Mouse (Mus musculus): ENCODE data around the gene Acan.

The Acan gene

DNA sequence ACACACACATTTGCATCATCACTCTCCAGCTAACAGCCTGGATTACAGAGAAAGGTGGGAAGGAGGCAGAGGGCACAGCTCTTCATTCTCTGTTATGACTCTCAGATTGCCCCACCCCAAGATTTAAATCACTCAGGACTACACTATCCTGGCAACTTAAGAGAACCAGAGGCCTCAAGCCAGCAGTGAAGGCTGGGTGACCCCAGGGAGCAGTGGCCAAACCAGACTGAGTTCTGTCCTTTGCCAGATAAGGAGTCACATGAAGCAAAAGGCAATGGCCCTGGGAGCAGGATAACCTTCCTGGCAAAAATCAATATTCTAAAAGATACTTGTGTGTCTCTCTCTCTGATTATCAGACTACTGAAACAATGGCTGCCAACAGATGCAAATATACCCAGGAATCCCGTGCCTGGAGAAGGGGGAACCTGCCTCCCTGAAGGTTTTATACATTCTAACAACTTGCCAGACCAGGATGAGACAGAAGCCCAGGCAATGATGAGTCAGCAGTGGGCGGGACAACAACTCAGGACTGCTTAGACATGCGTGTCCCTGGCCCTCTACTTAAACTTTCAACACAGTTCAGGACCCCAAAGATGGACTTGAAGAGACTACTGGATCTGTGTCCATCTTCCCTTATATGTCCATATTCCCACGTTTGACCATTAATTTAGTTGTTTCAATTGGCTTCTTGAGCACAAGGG is 86.8 kb downstream of the Acan start:
- no peak for DNase-seq

DNA sequence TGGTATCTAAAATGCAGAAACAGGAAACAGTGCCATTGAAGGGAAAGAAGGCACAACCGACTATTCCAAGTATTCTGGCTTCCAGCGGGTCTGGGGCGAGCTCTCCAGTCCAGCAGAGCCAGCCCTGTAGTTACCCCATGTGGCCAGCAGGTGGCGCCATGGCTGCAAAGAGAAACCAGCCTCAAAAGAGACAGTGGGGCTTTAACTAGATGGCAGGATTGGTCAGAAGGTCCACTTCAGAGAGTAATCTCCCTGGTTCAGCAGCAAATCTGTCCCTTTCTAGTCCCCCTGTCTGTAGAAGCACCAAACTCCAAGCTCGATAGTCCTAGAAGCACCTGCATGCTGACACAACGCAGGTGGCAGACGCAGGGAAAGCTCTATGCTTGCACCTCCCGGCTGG is 87.6 kb downstream of the Acan start:
- peak; percentile 37 to 71 for DNase-seq

DNA sequence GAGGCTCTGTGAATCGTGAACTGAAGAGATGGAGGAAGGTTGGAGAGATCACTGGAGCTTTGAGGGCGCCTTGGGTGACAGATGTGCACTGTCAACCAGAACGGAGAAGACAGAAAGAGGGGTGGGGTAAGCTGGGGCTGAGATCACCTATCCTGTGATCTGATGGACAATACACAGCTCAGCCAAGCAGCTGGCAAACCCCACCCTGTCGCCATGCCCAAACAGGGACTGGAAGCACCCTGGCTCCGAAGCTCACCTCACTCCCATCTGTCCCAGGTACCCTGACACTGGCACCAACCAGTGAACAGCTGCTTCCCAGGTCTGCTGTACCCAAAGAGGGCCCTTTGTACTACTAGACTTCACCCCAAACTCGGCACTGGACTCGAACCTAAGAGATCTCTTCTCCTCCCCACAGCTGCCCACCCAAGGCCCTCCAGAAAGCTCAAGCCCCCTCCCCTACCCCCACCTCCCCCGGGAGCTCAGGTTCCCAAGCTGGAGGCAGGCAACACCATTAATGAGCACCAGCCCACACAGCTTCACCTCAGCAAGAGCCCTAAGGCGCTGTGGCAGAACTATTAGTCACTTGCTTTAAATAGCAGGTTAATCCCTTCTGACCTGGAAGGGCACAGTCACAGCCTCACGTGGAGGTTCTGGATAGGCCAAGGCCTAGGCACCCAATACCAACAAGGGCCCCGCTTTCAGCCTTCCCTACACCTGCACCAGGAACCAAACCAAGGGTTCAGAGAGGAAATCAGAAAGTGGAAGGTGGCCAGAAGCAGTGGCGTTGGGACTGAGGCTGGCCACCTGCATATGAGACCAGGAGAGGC is 93.9 kb downstream of the Acan start:
- DNase-seq = no peak

DNA sequence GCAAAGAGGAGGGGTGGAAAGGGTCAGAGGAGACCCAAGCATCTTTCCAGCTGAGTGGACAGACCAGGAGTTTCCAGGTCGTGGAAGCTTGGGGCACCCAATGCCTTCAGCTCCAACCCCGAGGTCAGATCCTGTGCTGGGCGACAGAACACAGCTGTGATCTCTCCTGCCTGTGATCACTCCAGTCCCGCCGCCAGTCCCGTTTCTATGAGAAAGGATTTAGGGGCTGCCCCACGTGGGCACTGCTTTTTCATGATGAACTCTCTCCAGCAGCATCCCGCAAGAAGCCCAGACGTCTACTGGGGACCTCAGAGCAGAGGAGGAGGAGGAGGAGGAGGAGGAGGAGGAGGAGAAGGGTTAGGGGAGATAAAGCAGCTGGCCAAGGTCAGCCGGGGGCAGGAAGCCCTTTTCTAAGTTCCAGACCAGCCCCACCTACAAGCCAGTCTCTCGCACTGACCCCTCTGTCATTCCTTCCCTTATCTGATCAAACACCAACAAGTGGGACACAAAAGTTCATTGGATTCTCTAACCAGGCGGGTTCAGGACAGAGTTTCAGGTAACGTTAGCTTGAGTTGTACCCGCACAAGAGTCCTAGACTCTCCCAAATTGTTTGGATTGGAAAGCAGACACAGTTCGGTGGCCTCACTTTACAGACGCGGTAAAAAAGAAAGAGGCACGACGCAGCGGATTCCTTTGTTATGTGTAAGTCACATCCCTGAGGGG is 94.8 kb downstream of the Acan start:
- no peak for DNase-seq

DNA sequence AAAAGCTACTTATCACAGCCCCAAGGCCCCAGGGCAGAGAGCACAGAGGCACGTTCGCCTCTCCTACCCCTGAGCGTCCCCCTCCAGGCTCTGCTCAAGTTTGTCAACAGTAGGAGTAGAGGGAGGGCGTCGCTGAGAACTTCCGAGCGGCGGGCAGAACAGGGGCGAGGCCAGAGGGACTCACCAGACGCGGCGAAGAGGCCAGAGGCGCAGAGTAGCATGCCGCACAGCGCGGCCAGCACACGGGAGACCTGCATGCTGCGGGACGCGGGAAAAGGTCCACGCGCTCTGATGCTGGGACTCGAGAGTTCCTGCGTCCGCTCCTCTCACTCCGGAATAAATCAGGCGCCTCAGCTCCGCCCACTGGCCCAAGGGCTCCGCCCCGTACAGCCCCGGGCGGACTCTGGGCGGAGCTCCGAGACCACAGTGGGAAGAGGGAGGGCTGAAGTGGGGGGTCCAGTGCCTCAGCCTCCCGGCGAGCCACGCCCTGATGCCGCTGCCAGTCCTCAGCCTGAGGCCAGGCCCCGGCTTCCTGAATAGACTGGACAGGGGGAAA is 95.5 kb downstream of the Acan start, which contains the start of gene Mfge8:
TSS of gene Mfge8 (minus strand) at position 350 of the 556 bp plus-strand sequence.
- DNase-seq = peak; percentile 76 to 87

DNA sequence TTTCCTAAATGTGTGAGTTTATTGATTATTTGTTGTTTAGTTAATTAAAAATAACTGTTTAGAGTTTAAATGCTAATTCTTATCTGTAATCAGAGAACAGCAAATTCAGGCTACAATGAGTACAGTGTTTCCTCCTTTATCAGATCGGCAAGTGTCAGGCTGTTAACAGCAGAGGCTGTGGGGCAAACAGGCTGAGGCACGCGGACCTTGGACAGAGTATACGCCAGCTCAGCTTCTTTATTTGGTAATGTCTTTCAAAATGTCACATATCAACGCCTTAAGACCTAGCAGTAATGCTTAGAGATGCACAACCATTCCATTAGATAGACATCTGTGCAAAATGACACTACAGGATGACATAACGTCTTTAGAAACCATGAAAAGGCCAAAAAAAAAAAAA is 96.2 kb downstream of the Acan start:
- no peak for DNase-seq

DNA sequence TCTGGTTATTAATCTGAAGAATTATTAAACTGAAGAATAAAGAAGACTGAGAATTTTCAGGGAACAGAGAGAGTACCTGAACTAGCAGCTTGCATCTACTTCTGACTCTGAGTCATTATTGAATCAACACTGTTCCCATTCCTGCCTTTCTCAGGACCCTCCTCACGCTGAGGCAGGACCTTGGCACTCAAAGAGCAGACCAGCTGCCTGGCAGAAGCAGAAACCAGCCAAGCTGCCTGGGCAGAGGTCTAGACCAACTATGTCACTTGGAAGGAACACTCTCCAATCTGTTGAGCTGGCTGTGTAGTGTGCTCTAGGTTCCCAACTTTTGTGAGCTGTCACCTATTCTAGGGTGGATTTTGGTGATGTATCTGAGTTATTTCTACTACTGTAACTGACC is 106.1 kb downstream of the Acan start:
- no peak for DNase-seq
